Mouse (Mus musculus) 3T3-L1 (cell line): ENCODE measurements around the gene Shroom3.

ENCODE experiments used
- DNase-seq: peaks from one replicate; pipeline ENCODE4 v3.0.0-alpha.2; 2015; ENCODE audit warnings: low read depth, low spot score

The Shroom3 gene

GRCm38 (mm10) chr5:93000774-93001757 lies 317.8 kb downstream of the Shroom3 start:
- peak; percentile 42 for DNase-seq

- peak; percentile 45 for DNase-seq
These were observed 319.4 kb downstream of the Shroom3 start for GRCm38 (mm10) chr5:93002615-93003014.

- DNase-seq, result no peak
These were observed 322.1 kb downstream of the Shroom3 start for GRCm38 (mm10) chr5:93005229-93005814.

- DNase-seq, result no peak
These were observed 322.6 kb downstream of the Shroom3 start for GRCm38 (mm10) chr5:93005815-93006341.

DNA sequence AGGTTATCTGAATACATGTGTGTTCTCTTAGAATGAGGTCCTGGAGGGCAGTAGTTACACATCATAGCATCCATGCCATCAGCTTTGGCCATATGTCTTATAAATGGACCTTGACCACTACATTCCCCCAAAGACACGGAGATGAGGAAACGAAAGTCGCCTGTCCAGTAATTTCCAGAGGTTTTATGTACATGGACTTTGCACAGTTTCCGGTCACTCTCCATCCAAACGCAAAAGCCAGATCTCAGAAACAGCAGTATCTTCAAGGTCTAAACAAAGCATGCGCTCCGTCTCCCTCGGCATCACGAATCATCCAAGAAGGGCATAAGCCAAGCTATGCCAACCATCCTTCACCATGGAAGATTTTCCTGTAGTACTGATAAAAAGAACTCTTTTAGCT lies 325.0 kb downstream of the Shroom3 start:
- DNase-seq, result no peak
